Mouse (Mus musculus): ENCODE measurements at regions not wholly inside any gene's neighbourhood (a gene's known extent, or its start where the extent isn't known, plus 50 kb on each side); places are given as distances from the start of the nearest gene placed in this dataset.

DNA sequence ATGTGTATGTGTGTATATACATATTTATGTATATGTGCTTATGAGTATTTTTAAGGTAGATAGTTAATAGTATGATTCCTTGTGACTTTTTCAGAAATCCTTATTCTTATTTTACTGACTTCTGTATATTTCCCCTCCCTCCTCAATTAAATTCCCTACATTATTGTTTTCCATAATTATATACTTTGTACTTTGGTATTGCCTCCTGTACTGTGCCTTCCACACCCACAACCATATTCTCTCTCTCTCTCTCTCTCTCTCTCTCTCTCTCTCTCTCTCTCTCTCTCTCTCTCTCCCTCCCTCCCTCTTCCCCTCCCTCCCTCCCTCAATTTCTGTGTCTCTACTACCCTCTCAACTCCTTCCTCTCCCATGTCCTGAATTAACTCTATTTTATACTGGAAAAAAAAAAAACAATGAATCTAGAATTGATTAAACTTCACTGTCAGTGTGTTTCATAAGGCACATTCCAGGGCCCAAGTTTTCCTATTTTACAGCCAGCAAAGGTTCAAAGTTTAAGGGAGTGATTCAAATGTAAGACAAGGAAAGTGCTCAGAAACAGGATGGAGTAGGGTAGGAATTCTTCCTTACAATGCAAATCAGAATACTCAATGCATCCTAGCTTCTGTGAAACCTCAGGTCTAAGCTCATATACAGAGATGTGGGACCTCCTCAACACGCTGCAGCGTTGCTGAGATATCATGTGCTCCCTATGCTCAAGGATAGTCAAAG, 911.9 kb downstream of the Speer2 start:
- no peak for ATAC-seq
- no peaks in the 10 kb centered on the region for H3K4me1 ChIP-seq (ENCODE audit: insufficient read depth, low read length)
- no peak overlapping the region for H3K4me2 ChIP-seq (ENCODE audit: low read depth, low read length)
- WGBS: 83% methylated on average over 2 of the region's 2 CpGs
- H3K27me3 ChIP-seq (ENCODE audit: insufficient read depth, low read length): no peaks in the 10 kb centered on the region
- TF ChIP-seq CTCF (IDR thresholded peaks at IDR 0.05; ENCODE audit: low read depth): no peak
- no peak for DNase-seq (ENCODE audit: low spot score)
- no peaks in the 10 kb centered on the region for H3K9me3 ChIP-seq (ENCODE audit: low read length)
- H3K27ac ChIP-seq: no peak overlapping the region
- H3K4me3 ChIP-seq (ENCODE audit: low read length): no peak overlapping the region
- no peak overlapping the region for H3K9ac ChIP-seq (replicated peaks; ENCODE audit: low read length)
- no peaks in the 10 kb centered on the region for H3K36me3 ChIP-seq (ENCODE audit: insufficient read depth, low read length)

DNA sequence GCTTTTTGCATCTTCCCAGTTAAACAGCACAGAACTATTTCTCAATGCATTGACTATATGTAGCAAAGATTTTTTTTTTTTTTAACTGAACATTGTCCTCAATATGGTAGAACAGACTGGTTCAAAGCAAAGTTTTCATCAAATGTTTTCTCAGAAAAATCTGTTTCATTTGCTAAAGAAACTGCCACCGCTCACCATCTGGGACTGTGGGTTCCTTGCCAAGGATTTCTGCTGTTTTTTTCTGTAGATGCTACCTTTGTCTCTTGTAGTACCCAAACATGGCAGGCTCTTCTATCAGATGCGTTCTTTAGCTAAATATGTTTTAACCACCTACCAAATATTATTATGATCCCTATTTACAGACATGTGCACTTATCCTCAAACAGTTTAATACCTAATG, 952.7 kb downstream of the Speer2 start:
- Histone ChIP-seq H3K36me3 (ENCODE audit: insufficient read depth, low read length) (no peaks in the 10 kb centered on the region), H3K4me1 (ENCODE audit: insufficient read depth, low read length) (no peaks in the 10 kb centered on the region), H3K9ac (replicated peaks; ENCODE audit: low read length) (no peak overlapping the region), H3K27ac (no peak overlapping the region), H3K4me3 (ENCODE audit: low read length) (no peak overlapping the region), H3K27me3 (ENCODE audit: insufficient read depth, low read length) (no peaks in the 10 kb centered on the region), H3K9me3 (ENCODE audit: low read length) (no peaks in the 10 kb centered on the region), H3K4me2 (ENCODE audit: low read depth, low read length) (no peak overlapping the region)
- WGBS: 83% methylated on average over 2 of the region's 2 CpGs
- TF ChIP-seq CTCF (IDR thresholded peaks at IDR 0.05; ENCODE audit: low read depth): no peak
- no peak for DNase-seq (ENCODE audit: low spot score)
- no peak for ATAC-seq

GRCm38 (mm10) chr16:68898136-68898535, 965.4 kb downstream of the Speer2 start:
- WGBS: 74% methylated on average over 4 of the region's 4 CpGs
- no peak overlapping the region for H3K27ac ChIP-seq

GRCm38 (mm10) chr16:68848733-68849132, 1014.8 kb downstream of the Speer2 start:
- Histone ChIP-seq H3K36me3 (ENCODE audit: insufficient read depth, low read length) (no peaks in the 10 kb centered on the region), H3K4me1 (ENCODE audit: insufficient read depth, low read length) (no peaks in the 10 kb centered on the region), H3K4me2 (ENCODE audit: low read depth, low read length) (no peak overlapping the region), H3K27ac (no peak overlapping the region), H3K9ac (replicated peaks; ENCODE audit: low read length) (no peak overlapping the region), H3K27me3 (ENCODE audit: insufficient read depth, low read length) (no peaks in the 10 kb centered on the region), H3K9me3 (ENCODE audit: low read length) (no peaks in the 10 kb centered on the region), H3K4me3 (ENCODE audit: low read length) (no peak overlapping the region)
- no peak for TF ChIP-seq CTCF (IDR thresholded peaks at IDR 0.05; ENCODE audit: low read depth)
- peak; percentile 25 for DNase-seq (ENCODE audit: low spot score)
- ATAC-seq: no peak
- WGBS: 33% methylated on average over 3 of the region's 3 CpGs

More at GRCm38 (mm10) chr16:68898136-68898535, 965.4 kb downstream of the Speer2 start:
- no peaks in the 10 kb centered on the region for H3K36me3 ChIP-seq (ENCODE audit: insufficient read depth, low read length)
- DNase-seq (ENCODE audit: low spot score) (no peak), ATAC-seq (no peak)
- no peak overlapping the region for H3K4me3 ChIP-seq (ENCODE audit: low read length)
- H3K9me3 ChIP-seq (ENCODE audit: low read length): no peaks in the 10 kb centered on the region
- no peak for TF ChIP-seq CTCF (IDR thresholded peaks at IDR 0.05; ENCODE audit: low read depth)
- H3K27me3 ChIP-seq (ENCODE audit: insufficient read depth, low read length): no peaks in the 10 kb centered on the region
- H3K4me2 ChIP-seq (ENCODE audit: low read depth, low read length): no peak overlapping the region
- no peaks in the 10 kb centered on the region for H3K4me1 ChIP-seq (ENCODE audit: insufficient read depth, low read length)
- H3K9ac ChIP-seq (replicated peaks; ENCODE audit: low read length): no peak overlapping the region

Measured in hindbrain, postnatal 0 days (tissue).